Mouse (Mus musculus) ES-E14 (cell line): ENCODE measurements around the gene Mmd.

ENCODE experiments used
- CHD2 ChIP-seq: IDR thresholded peaks from 2 replicates; pipeline ENCODE4 v1.6.1; 2014; ENCODE audit warnings: mild to moderate bottlenecking, low read depth, low read length, inconsistent platforms
- HCFC1 ChIP-seq: IDR thresholded peaks from 2 replicates; pipeline ENCODE4 v1.6.1; 2012; ENCODE audit warnings: low read length, inconsistent platforms, borderline replicate concordance; ENCODE audit not compliant: insufficient read depth
- MAFK ChIP-seq: IDR thresholded peaks from 2 replicates; pipeline ENCODE4 v1.6.1; 2014; ENCODE audit warnings: mild to moderate bottlenecking, low read depth, low read length, inconsistent platforms; ENCODE audit not compliant: insufficient read depth
- ZC3H11A ChIP-seq: IDR thresholded peaks from 2 replicates; pipeline ENCODE4 v1.6.1; 2012; ENCODE audit warnings: low read depth, mild to moderate bottlenecking, inconsistent platforms, low read length, borderline replicate concordance
- ZNF384 ChIP-seq: IDR thresholded peaks from 2 replicates; pipeline ENCODE4 v1.6.1; 2012; ENCODE audit warnings: low read depth, low read length, inconsistent platforms

GRCm38 (mm10) chr11:90280069-90280468 lies 30.8 kb downstream of the Mmd start:
- no peak for TF ChIP-seq ZNF384
- TF ChIP-seq HCFC1: no peak
- no peak for TF ChIP-seq CHD2
- TF ChIP-seq MAFK: no peak
- TF ChIP-seq ZC3H11A: no peak
